16 mouse cellular contexts compared by ENCODE assay signal in the genomic region with DNA sequence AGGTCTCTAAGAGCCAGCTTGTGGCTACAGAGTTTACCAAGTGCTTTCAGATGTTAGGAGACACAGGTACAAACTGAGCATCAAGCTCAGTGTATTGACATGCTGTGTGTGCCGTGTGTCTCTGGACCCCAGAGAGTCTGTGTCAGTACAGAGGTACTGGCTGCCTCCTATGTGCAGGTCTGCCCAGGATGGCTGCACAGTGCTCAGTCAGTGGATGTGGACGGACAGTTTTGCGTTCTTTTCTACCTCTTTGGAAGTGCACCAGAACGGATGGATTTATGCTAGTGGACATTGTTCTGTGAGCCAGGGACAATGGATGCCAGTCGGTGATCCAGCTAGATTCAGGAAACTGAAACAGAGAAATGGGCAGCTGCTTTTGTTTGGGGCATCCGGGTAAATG.
"Had no signal": no experiment of that assay in that cellular context is flagged by ENCODE, and none has a peak within 500 bp of the region (broad histone marks: within the 10 kb centered on the region; RNA-seq: fewer than 3 reads in every experiment).

No protein-coding gene starts in this region.

- H3K9ac ChIP-seq: limb, embryonic 12.5 days; liver, embryonic 13.5 days; liver, postnatal 0 days; lung, embryonic 15.5 days; neural tube, embryonic 15.5 days had no signal

- H3K36me3 ChIP-seq: limb, embryonic 12.5 days; liver, embryonic 13.5 days; lung, embryonic 15.5 days; midbrain, embryonic 10.5 days; neural tube, embryonic 15.5 days had no signal

- H3K4me1 ChIP-seq: limb, embryonic 12.5 days had no signal

- H3K27me3 ChIP-seq: limb, embryonic 12.5 days; liver, embryonic 13.5 days; lung, embryonic 15.5 days; neural tube, embryonic 15.5 days had no signal

- H3K27ac ChIP-seq: limb, embryonic 12.5 days; liver, embryonic 13.5 days; lung, embryonic 15.5 days; midbrain, embryonic 10.5 days; neural tube, embryonic 15.5 days had no signal

- H3K9me3 ChIP-seq: limb, embryonic 12.5 days; liver, embryonic 13.5 days; lung, embryonic 15.5 days; midbrain, embryonic 10.5 days; neural tube, embryonic 15.5 days had no signal

- DNase-seq: kidney, adult 18-20 months; kidney, postnatal 10 days; kidney, postnatal 4 days; liver; liver, embryonic 13.5 days; liver, postnatal 0 days; retina, postnatal 1 day; right cerebral cortex, postnatal 4 days; spleen, adult 18-20 months; thymus, adult 18-20 months; thymus, postnatal 14 days had no signal

- ATAC-seq: liver, postnatal 0 days had no signal

- H3K4me3 ChIP-seq: limb, embryonic 12.5 days; liver, embryonic 13.5 days; lung, embryonic 15.5 days; midbrain, embryonic 10.5 days; myocyte; neural tube, embryonic 15.5 days had no signal

- H3K4me2 ChIP-seq: limb, embryonic 12.5 days; liver, embryonic 13.5 days; lung, embryonic 15.5 days; neural tube, embryonic 15.5 days had no signal
